Mouse (Mus musculus) thymus, adult 2 months (tissue): Measurements from ENCODE around the gene Alox5. TPM values are rescaled to one million over a fixed set of nuclear protein-coding genes. Genes with fewer than 3 reads are reported as not detected.

ENCODE experiments used
- DNase-seq: peaks from one replicate; pipeline ENCODE4 v3.0.0; 2021
- H3K27ac ChIP-seq: fragments of 200-500 bp; 2 replicates; pipeline ENCODE4 v1.5.1; 2012; ENCODE audit warnings: low read length, control low read depth; ENCODE audit not compliant: control insufficient read depth, insufficient read depth
- H3K27me3 ChIP-seq: fragments of 200-500 bp; 2 replicates; pipeline ENCODE4 v1.6.1; 2012; ENCODE audit warnings: mild to moderate bottlenecking, low read length, moderate library complexity, mixed read lengths; ENCODE audit not compliant: control insufficient read depth, insufficient read depth
- H3K36me3 ChIP-seq: fragments of 200-500 bp; 2 replicates; pipeline ENCODE4 v1.6.1; 2012; ENCODE audit warnings: mild to moderate bottlenecking, low read length, moderate library complexity; ENCODE audit not compliant: control insufficient read depth, insufficient read depth
- H3K4me1 ChIP-seq: fragments of 200-500 bp; replicated peaks from 2 replicates; pipeline ENCODE4 v1.6.1; 2012; ENCODE audit warnings: low read length; ENCODE audit not compliant: control insufficient read depth, insufficient read depth
- H3K4me3 ChIP-seq: fragments of 200-500 bp; 2 replicates; pipeline ENCODE4 v1.5.1; 2012; ENCODE audit warnings: mild to moderate bottlenecking, low read length, control low read depth, moderate library complexity; ENCODE audit not compliant: control insufficient read depth, insufficient read depth
- CTCF ChIP-seq: fragments of 200-500 bp; IDR thresholded peaks from 2 replicates; pipeline ENCODE4 v1.5.1; 2012; ENCODE audit warnings: mild to moderate bottlenecking, control low read depth, low read length, moderate library complexity, borderline replicate concordance; ENCODE audit not compliant: control insufficient read depth, poor library complexity, insufficient read depth; ENCODE audit errors: extremely low read depth
- POLR2A ChIP-seq: fragments of 200-500 bp; IDR thresholded peaks from 2 replicates; pipeline ENCODE4 v1.6.1; 2012; ENCODE audit warnings: mild to moderate bottlenecking, low read length, control low read depth, moderate library complexity; ENCODE audit not compliant: control insufficient read depth, poor library complexity, insufficient read depth; ENCODE audit errors: extremely low read depth
- WGBS: fragments of 180-500 bp; shearing (Covaris S2); methylation state at CpG from one replicate; pipeline ENCODE4 v1.1.7; 2018; 5-methylcytosine and 5-hydroxymethylcytosine counted together
- polyA plus RNA-seq: library from polyadenylated mRNA; depleted of rRNA; stranded (reverse); fragments of >200 nt; gene quantifications from 2 replicates; pipeline ENCODE4 v1.2.3, GENCODE M21; 2012

The Alox5 gene
- polyA plus RNA-seq, 1 experiment = 5.3 TPM

- 45% methylated on average over 3 of the region's 3 CpGs for WGBS
- TF ChIP-seq POLR2A (no peak), CTCF (no peak)
Observed at GRCm38 (mm10) chr6:116380157-116380556, 80.8 kb downstream of the Alox5 start.

GRCm38 (mm10) chr6:116378892-116379291 lies 82.1 kb downstream of the Alox5 start:
- 98% methylated on average over 7 of the region's 7 CpGs for WGBS
- Histone ChIP-seq H3K4me1 (no peaks in the 10 kb centered on the region; the same call in 1 of the 2 replicates), H3K27ac (no peak overlapping the region), H3K4me3 (no peak overlapping the region), H3K27me3 (no peaks in the 10 kb centered on the region), H3K36me3 (no peaks in the 10 kb centered on the region)
- no peak for TF ChIP-seq POLR2A
- TF ChIP-seq CTCF = no peak
- DNase-seq = no peak

More at GRCm38 (mm10) chr6:116380157-116380556, 80.8 kb downstream of the Alox5 start:
- DNase-seq = no peak
- H3K4me3 ChIP-seq = no peak overlapping the region
- no peaks in the 10 kb centered on the region; the same call in 1 of the 2 replicates for H3K4me1 ChIP-seq
- H3K27ac ChIP-seq = no peak overlapping the region
- no peaks in the 10 kb centered on the region for H3K27me3 ChIP-seq
- no peaks in the 10 kb centered on the region for H3K36me3 ChIP-seq

DNA sequence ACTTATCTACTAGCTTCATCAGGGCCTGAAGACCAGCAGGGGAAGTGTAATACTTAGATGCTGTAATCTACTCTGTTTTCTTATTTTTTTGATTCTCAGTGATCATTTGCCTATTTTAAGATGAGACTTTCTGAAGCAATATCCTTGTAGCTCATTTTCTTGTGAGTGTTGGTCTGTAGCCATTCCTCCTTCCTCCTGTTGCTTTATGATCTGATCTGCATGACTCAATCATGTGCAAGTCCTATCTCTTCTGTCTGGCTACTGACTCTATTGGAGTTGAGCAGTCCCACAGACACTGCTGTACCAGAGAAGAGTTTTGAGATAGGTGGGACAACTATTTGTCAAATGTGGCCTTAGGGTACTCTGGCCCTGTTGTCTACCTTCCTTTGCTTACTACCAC lies 86.4 kb downstream of the Alox5 start:
- H3K4me3 ChIP-seq = no peak overlapping the region
- no peaks in the 10 kb centered on the region for H3K36me3 ChIP-seq
- no peak for DNase-seq
- H3K4me1 ChIP-seq = no peaks in the 10 kb centered on the region
- H3K27me3 ChIP-seq = no peaks in the 10 kb centered on the region
- H3K27ac ChIP-seq = no peak overlapping the region
- TF ChIP-seq POLR2A (no peak), CTCF (no peak)

GRCm38 (mm10) chr6:116374136-116374535 lies 86.8 kb downstream of the Alox5 start:
- H3K27me3 ChIP-seq = no peaks in the 10 kb centered on the region
- TF ChIP-seq CTCF (no peak), POLR2A (no peak)

GRCm38 (mm10) chr6:116371500-116371899 lies 89.5 kb downstream of the Alox5 start:
- no peak for TF ChIP-seq POLR2A
- TF ChIP-seq CTCF = no peak
- Histone ChIP-seq H3K4me1 (no peaks in the 10 kb centered on the region), H3K27ac (no peak overlapping the region), H3K36me3 (no peaks in the 10 kb centered on the region), H3K27me3 (no peaks in the 10 kb centered on the region), H3K4me3 (no peak overlapping the region)
- DNase-seq = no peak
- 94% methylated on average over 3 of the region's 3 CpGs for WGBS

More at GRCm38 (mm10) chr6:116374136-116374535, 86.8 kb downstream of the Alox5 start:
- no peaks in the 10 kb centered on the region for H3K36me3 ChIP-seq
- DNase-seq = no peak
- no peak overlapping the region for H3K27ac ChIP-seq
- 93% methylated on average over 1 of the region's 1 CpGs for WGBS
- no peak overlapping the region for H3K4me3 ChIP-seq
- H3K4me1 ChIP-seq = no peaks in the 10 kb centered on the region

DNA sequence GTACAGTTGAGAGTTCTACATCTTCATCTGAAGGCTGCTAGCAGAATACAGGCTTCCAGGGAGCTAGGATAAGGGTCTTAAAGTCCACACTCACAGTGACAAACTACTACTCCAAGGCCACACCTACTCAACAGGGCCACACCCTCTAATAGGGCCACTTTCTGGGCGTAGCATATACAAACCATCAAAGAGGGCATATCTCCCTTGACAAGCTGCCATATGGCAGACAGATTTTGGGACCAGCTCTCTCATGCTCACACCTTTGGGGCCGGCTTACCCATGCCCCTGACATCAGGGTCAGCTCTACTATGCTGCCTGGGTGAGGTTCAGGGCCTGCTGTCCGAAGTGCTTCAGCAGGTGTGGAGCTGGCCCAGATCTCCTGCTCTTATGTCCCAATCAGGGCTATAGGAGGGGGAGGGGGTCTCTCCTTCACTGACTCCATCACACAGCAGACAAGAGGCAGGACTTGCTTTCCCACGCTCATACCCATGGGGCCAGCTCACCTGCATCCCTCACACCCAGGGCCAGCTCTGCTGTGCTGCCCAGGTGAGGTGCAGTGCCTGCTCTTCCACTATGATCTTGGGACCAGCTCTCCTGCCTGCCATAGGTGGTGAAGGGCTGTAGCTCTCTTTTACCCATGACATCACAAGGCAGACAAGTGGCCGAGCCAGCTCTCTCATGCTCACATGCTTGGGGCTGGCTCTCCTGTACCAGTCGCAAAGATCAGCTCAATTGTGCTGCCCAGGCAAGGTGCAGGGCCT lies 90.6 kb downstream of the Alox5 start:
- 94% methylated on average over 6 of the region's 6 CpGs for WGBS
- TF ChIP-seq CTCF (no peak), POLR2A (no peak)
- Histone ChIP-seq H3K4me3 (no peak overlapping the region), H3K27ac (no peak overlapping the region), H3K4me1 (no peaks in the 10 kb centered on the region), H3K36me3 (no peaks in the 10 kb centered on the region), H3K27me3 (no peaks in the 10 kb centered on the region)
- no peak for DNase-seq
